Comparison of ENCODE assay signal across 11 mouse cellular contexts in the genomic region with DNA sequence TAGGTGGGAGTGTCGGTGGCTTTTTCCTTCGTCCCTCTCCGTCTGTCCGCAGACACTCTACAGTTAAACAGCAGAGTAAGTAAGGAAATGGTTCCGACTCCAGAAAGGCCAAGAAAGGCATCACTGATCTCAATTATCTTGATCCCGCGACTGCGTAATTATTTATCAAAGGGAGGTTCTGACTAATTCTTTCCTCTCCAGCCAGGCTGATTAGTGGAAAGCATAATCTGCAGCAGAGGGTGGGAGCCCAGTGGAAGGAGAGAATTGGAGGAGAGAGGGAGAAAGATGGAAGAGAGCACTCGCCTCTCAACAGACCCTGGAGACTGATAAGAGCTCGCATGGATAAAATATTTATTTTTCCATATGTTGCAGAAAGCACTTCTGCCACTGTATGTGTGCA.
DNase-seq lines count a peak whose midpoint lies in the region; ATAC-seq and TF ChIP-seq lines count a peak whose summit lies in the region.
"Had no signal": no experiment of that assay in that cellular context is flagged by ENCODE, and none has a peak within 500 bp of the region (broad histone marks: within the 10 kb centered on the region; RNA-seq: fewer than 3 reads in every experiment).

No protein-coding gene starts in this region.

- H3K27me3 ChIP-seq in heart, embryonic 11.5 days (ENCODE audit: control insufficient read depth, insufficient read depth, low read length), result no peaks in the 10 kb centered on the region
- no peaks in the 10 kb centered on the region for H3K27me3 ChIP-seq in CH12.LX (replicated peaks)
- no peaks in the 10 kb centered on the region for H3K27me3 ChIP-seq in embryonic facial prominence, embryonic 12.5 days
- H3K27me3 ChIP-seq in hindbrain, embryonic 14.5 days (ENCODE audit: control insufficient read depth, insufficient read depth, low read length), result no peaks in the 10 kb centered on the region
- H3K27me3 ChIP-seq in lung, postnatal 0 days (replicated peaks; ENCODE audit: insufficient read depth, low read length), result no peaks in the 10 kb centered on the region
- H3K27me3 ChIP-seq: liver, embryonic 15.5 days had no signal

- H3K4me2 ChIP-seq in heart, embryonic 11.5 days, result no peak overlapping the region
- peak overlapping the region; percentile 53; the same call in 1 of the 2 replicates for H3K4me2 ChIP-seq in CH12.LX (ENCODE audit: insufficient read depth, low read depth, poor library complexity, severe bottlenecking)
- H3K4me2 ChIP-seq in embryonic facial prominence, embryonic 12.5 days (replicated peaks), result no peak overlapping the region
- no peak overlapping the region for H3K4me2 ChIP-seq in hindbrain, embryonic 14.5 days (replicated peaks)
- no peak overlapping the region for H3K4me2 ChIP-seq in lung, postnatal 0 days (replicated peaks; ENCODE audit: low read depth, low read length)
- H3K4me2 ChIP-seq: liver, embryonic 15.5 days had no signal

- H3K9ac ChIP-seq in heart, embryonic 11.5 days (ENCODE audit: low read depth, low read length), result no peak overlapping the region
- peak overlapping the region; percentile 57 for H3K9ac ChIP-seq in CH12.LX (ENCODE audit: insufficient read depth, low read depth)
- H3K9ac ChIP-seq in embryonic facial prominence, embryonic 12.5 days, result no peak overlapping the region
- peak overlapping the region; percentile 16; the same call in 1 of the 2 replicates for H3K9ac ChIP-seq in hindbrain, embryonic 14.5 days
- H3K9ac ChIP-seq in lung, postnatal 0 days (replicated peaks; ENCODE audit: low read depth), result no peak overlapping the region
- H3K9ac ChIP-seq: liver, embryonic 15.5 days had no signal

- H3K9me3 ChIP-seq in heart, embryonic 11.5 days (replicated peaks; ENCODE audit: control insufficient read depth, low read length), result no peaks in the 10 kb centered on the region
- H3K9me3 ChIP-seq in CH12.LX (replicated peaks; ENCODE audit: low read length), result no peaks in the 10 kb centered on the region
- H3K9me3 ChIP-seq in embryonic facial prominence, embryonic 12.5 days, result no peaks in the 10 kb centered on the region
- no peaks in the 10 kb centered on the region for H3K9me3 ChIP-seq in hindbrain, embryonic 14.5 days (ENCODE audit: control insufficient read depth, low read length)
- no peaks in the 10 kb centered on the region for H3K9me3 ChIP-seq in lung, postnatal 0 days (ENCODE audit: low read length)
- H3K9me3 ChIP-seq: liver, embryonic 15.5 days had no signal

- no peak for TF ChIP-seq RAD21 in CH12.LX (IDR thresholded peaks at IDR 0.05; ENCODE audit: low read depth, low read length)

- no peak for ATAC-seq in heart, embryonic 11.5 days (replicated peaks; ENCODE audit: insufficient number of reproducible peaks, low FRiP score, low TSS enrichment)
- no peak for ATAC-seq in embryonic facial prominence, embryonic 12.5 days (ENCODE audit: insufficient number of reproducible peaks, insufficient read depth, low FRiP score, low TSS enrichment)
- no peak for ATAC-seq in hindbrain, embryonic 14.5 days (ENCODE audit: low FRiP score)
- ATAC-seq in lung, postnatal 0 days, result no peak

- no peak for TF ChIP-seq EP300 in CH12.LX (IDR thresholded peaks at IDR 0.05; ENCODE audit: low read length)
- no peak for TF ChIP-seq EP300 in lung, postnatal 0 days (IDR thresholded peaks at IDR 0.05)

- H3K4me1 ChIP-seq in heart, embryonic 11.5 days (ENCODE audit: control insufficient read depth, insufficient read depth, low read length), result peaks cover 42% of the 10 kb centered on the region
- peaks cover 14 to 62% of the 10 kb centered on the region in 2 experiments for H3K4me1 ChIP-seq in CH12.LX (ENCODE audit: control insufficient read depth in 1 of 2, insufficient read depth in 2 of 2)
- H3K4me1 ChIP-seq in embryonic facial prominence, embryonic 12.5 days, result peaks cover 25% of the 10 kb centered on the region
- peaks cover 25% of the 10 kb centered on the region for H3K4me1 ChIP-seq in hindbrain, embryonic 14.5 days (replicated peaks; ENCODE audit: control insufficient read depth, insufficient read depth, low read length)
- H3K4me1 ChIP-seq in lung, postnatal 0 days (ENCODE audit: insufficient read depth, low read depth, low read length), result peaks cover 3% of the 10 kb centered on the region; the same call in 1 of the 2 replicates
- H3K4me1 ChIP-seq: liver, embryonic 15.5 days had no signal

- no peak for TF ChIP-seq CTCF in CH12.LX (conservative IDR thresholded peaks at IDR 0.05 in 1 of 2, IDR thresholded peaks at IDR 0.05 in 1 of 2; ENCODE audit: low read depth in 2 of 2, low read length in 2 of 2)
- TF ChIP-seq CTCF in lung, postnatal 0 days (IDR thresholded peaks at IDR 0.05), result no peak

- H3K27ac ChIP-seq in heart, embryonic 11.5 days (ENCODE audit: low read depth, low read length), result peak overlapping the region; percentile 47; the same call in 1 of the 2 replicates
- peak overlapping the region; percentile 96 for H3K27ac ChIP-seq in CH12.LX (ENCODE audit: insufficient read depth, low read depth)
- peak overlapping the region; percentile 71 for H3K27ac ChIP-seq in embryonic facial prominence, embryonic 12.5 days
- H3K27ac ChIP-seq in hindbrain, embryonic 14.5 days, result peak overlapping the region; percentile 71; the same call in 1 of the 2 replicates
- H3K27ac ChIP-seq in lung, postnatal 0 days (ENCODE audit: low read length), result no peak overlapping the region
- H3K27ac ChIP-seq: liver, embryonic 15.5 days had no signal

- TF ChIP-seq POLR2A in CH12.LX (IDR thresholded peaks at IDR 0.05; ENCODE audit: low read depth, low read length), result no peak

- in situ Hi-C loops in CH12.LX (cut with MboI; ENCODE audit: low pct_ligation_motif_present, low pct_unique_long_range_greater_than_20kb, low sequenced_read_pairs), result no loop called here

- no peaks in the 10 kb centered on the region for H3K36me3 ChIP-seq in heart, embryonic 11.5 days (ENCODE audit: control insufficient read depth, insufficient read depth, low read length)
- H3K36me3 ChIP-seq in CH12.LX (replicated peaks in 1 of 2; ENCODE audit: control insufficient read depth in 1 of 2, insufficient read depth in 1 of 2, low read length in 1 of 2), result peaks cover 77 to 91% of the 10 kb centered on the region in 2 experiments
- H3K36me3 ChIP-seq in embryonic facial prominence, embryonic 12.5 days, result no peaks in the 10 kb centered on the region
- H3K36me3 ChIP-seq in hindbrain, embryonic 14.5 days (replicated peaks; ENCODE audit: control insufficient read depth, insufficient read depth), result peaks cover 11% of the 10 kb centered on the region; the same call in 1 of the 2 replicates
- H3K36me3 ChIP-seq in lung, postnatal 0 days (ENCODE audit: insufficient read depth, low read length), result no peaks in the 10 kb centered on the region
- H3K36me3 ChIP-seq: liver, embryonic 15.5 days had no signal

- DNase-seq in heart, postnatal 10 days, result no peak
- DNase-seq in CH12.LX (ENCODE audit: extremely low read depth), result no peak
- DNase-seq in hindbrain, embryonic 14.5 days (ENCODE audit: low spot score), result no peak
- DNase-seq in right cerebral cortex, postnatal 4 days, result no peak
- DNase-seq in lung, postnatal 0 days (ENCODE audit: low spot score), result no peak
- DNase-seq in testis, postnatal 10 days (ENCODE audit: low spot score), result no peak
- DNase-seq: right cerebral cortex, postnatal 14 days; thymus, postnatal 36 days had no signal

- H3K4me3 ChIP-seq in heart, embryonic 11.5 days (ENCODE audit: low read depth, low read length), result no peak overlapping the region
- H3K4me3 ChIP-seq in CH12.LX (replicated peaks in 1 of 3; ENCODE audit: low read depth in 2 of 3, low read length in 2 of 3, poor library complexity in 1 of 3), result no peak overlapping the region
- no peak overlapping the region for H3K4me3 ChIP-seq in embryonic facial prominence, embryonic 12.5 days
- H3K4me3 ChIP-seq in hindbrain, embryonic 14.5 days (replicated peaks; ENCODE audit: low read length), result no peak overlapping the region
- no peak overlapping the region for H3K4me3 ChIP-seq in lung, postnatal 0 days (ENCODE audit: low read depth, low read length)
- H3K4me3 ChIP-seq: liver, embryonic 15.5 days had no signal

- dilution Hi-C loops in CH12.LX (cut with MboI; ENCODE audit: extremely low pct_ligation_motif_present, extremely low pct_unique_long_range_greater_than_20kb, low sequenced_read_pairs), result no loop called here

- intact Hi-C loops in heart, postnatal 10 days (cut with DNase I), result loop anchor here (2.0 to 10.0 kb wide), 4 partner anchors 32 to 208 kb away; no protein-coding TSS in a partner anchor

- H3K79me2 ChIP-seq in CH12.LX (replicated peaks; ENCODE audit: control insufficient read depth, extremely low read depth, insufficient read depth, poor library complexity, severe bottlenecking), result peaks cover 29% of the 10 kb centered on the region

- WGBS in heart, embryonic 11.5 days (ENCODE audit: insufficient replicate concordance), result 48% methylated on average over 10 of the region's 10 CpGs
- 53% methylated on average over 10 of the region's 10 CpGs for WGBS in embryonic facial prominence, embryonic 12.5 days
- WGBS in hindbrain, embryonic 14.5 days, result 64% methylated on average over 10 of the region's 10 CpGs
- 67% methylated on average over 10 of the region's 10 CpGs for WGBS in lung, postnatal 0 days

TF ChIP-seq in CH12.LX, 34 proteins besides CTCF, POLR2A, EP300 and RAD21 (continues in another document):
- TF ChIP-seq NELFE (IDR thresholded peaks at IDR 0.05; ENCODE audit: low read depth, low read length), result no peak
- no peak for TF ChIP-seq RCOR1 (conservative IDR thresholded peaks at IDR 0.05; ENCODE audit: low read depth, low read length)
- no peak for TF ChIP-seq ZC3H11A (IDR thresholded peaks at IDR 0.05; ENCODE audit: low read depth, low read length)
- TF ChIP-seq SIN3A (IDR thresholded peaks at IDR 0.05; ENCODE audit: low read length), result no peak
- no peak for TF ChIP-seq JUND (conservative IDR thresholded peaks at IDR 0.05; ENCODE audit: low read depth, low read length)
- no peak for TF ChIP-seq ZKSCAN1 (IDR thresholded peaks at IDR 0.05; ENCODE audit: borderline replicate concordance, low read depth, low read length)
- no peak for TF ChIP-seq HCFC1 (IDR thresholded peaks at IDR 0.05; ENCODE audit: low read depth, low read length)
- TF ChIP-seq CHD1 (IDR thresholded peaks at IDR 0.05; ENCODE audit: low read depth, low read length), result no peak; the same call in 1 of the 2 replicates
- no peak for TF ChIP-seq MAZ (IDR thresholded peaks at IDR 0.05; ENCODE audit: low read depth, low read length)
- TF ChIP-seq USF2 (conservative IDR thresholded peaks at IDR 0.05; ENCODE audit: low read depth, low read length), result no peak
- no peak for TF ChIP-seq IRF4 (IDR thresholded peaks at IDR 0.05; ENCODE audit: low read depth, low read length)
- TF ChIP-seq MXI1 (IDR thresholded peaks at IDR 0.05; ENCODE audit: low read depth, low read length), result no peak
- TF ChIP-seq KAT2A (IDR thresholded peaks at IDR 0.05; ENCODE audit: insufficient replicate concordance, low read length), result no peak
- TF ChIP-seq USF1 (IDR thresholded peaks at IDR 0.05; ENCODE audit: low read depth, low read length), result no peak
- TF ChIP-seq MEF2A (IDR thresholded peaks at IDR 0.05; ENCODE audit: borderline replicate concordance, low read depth, low read length), result no peak
- TF ChIP-seq SMC3 (IDR thresholded peaks at IDR 0.05; ENCODE audit: low read depth, low read length), result no peak
- TF ChIP-seq ETS1 (conservative IDR thresholded peaks at IDR 0.05; ENCODE audit: low read depth, low read length), result no peak

Comparison
In these comparisons a context has a peak if more than half of its experiments do, and no peak if none do; other contexts are left out.
1. H3K9ac ChIP-seq: peak in CH12.LX (single experiment) and hindbrain, embryonic 14.5 days (single experiment); none in heart, embryonic 11.5 days (single experiment), embryonic facial prominence, embryonic 12.5 days (single experiment) and lung, postnatal 0 days (single experiment).